In the genomic region with DNA sequence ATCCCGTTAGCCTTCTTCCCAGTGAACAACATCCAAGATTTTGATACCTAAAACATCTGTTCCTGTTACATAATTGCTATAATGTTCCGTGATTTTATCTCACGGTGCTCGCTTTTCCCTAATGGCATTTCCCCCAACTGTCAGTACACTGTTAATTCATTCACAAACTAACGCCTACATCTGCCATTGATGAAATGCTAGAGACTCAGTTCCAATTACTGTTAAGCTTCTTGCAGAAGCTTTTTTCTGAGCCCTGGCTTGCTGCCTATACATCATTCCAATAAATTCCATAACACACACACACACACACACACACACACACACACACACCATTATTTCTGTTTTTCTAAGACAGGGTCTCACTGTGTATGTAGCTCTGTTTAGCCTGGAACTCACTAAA, we compare ENCODE assay signal across 30 mouse cellular contexts. TPM values are rescaled to one million over a fixed set of nuclear protein-coding genes. Genes with fewer than 3 reads are reported as not detected.
DNase-seq lines count a peak whose midpoint lies in the region; ATAC-seq and TF ChIP-seq lines count a peak whose summit lies in the region.
"Had no signal": no experiment of that assay in that cellular context is flagged by ENCODE, and none has a peak within 500 bp of the region (broad histone marks: within the 10 kb centered on the region; RNA-seq: fewer than 3 reads in every experiment).

No protein-coding gene starts in this region.

- H3K9me3 ChIP-seq in midbrain, postnatal 0 days (ENCODE audit: low read length), result no peaks in the 10 kb centered on the region
- no peaks in the 10 kb centered on the region for H3K9me3 ChIP-seq in midbrain, embryonic 13.5 days
- no peaks in the 10 kb centered on the region for H3K9me3 ChIP-seq in embryonic facial prominence, embryonic 14.5 days (ENCODE audit: control insufficient read depth, low read length)
- H3K9me3 ChIP-seq: embryonic facial prominence, embryonic 12.5 days; heart, embryonic 12.5 days; intestine, embryonic 15.5 days; limb, embryonic 12.5 days; liver, embryonic 13.5 days; megakaryocyte, embryonic 14.5 days; neural tube, embryonic 12.5 days had no signal

- no peaks in the 10 kb centered on the region for H3K27me3 ChIP-seq in midbrain, postnatal 0 days (ENCODE audit: insufficient read depth, low read length)
- H3K27me3 ChIP-seq in midbrain, embryonic 13.5 days, result no peaks in the 10 kb centered on the region
- H3K27me3 ChIP-seq in embryonic facial prominence, embryonic 14.5 days (replicated peaks; ENCODE audit: control insufficient read depth, insufficient read depth, low read length), result no peaks in the 10 kb centered on the region
- H3K27me3 ChIP-seq: embryonic facial prominence, embryonic 12.5 days; heart, embryonic 12.5 days; intestine, embryonic 15.5 days; limb, embryonic 12.5 days; liver, embryonic 13.5 days; megakaryocyte, embryonic 14.5 days; neural tube, embryonic 12.5 days had no signal

- peak; percentile 4 for DNase-seq in layer of hippocampus, adult 9-11 months
- no peak for DNase-seq in layer of hippocampus, adult 9-10 months (ENCODE audit: low spot score)
- peak; percentile 4 for DNase-seq in midbrain, postnatal 0 days (ENCODE audit: low spot score)
- peak; percentile 80 for DNase-seq in embryonic facial prominence, embryonic 14.5 days (ENCODE audit: low spot score)
- peak; percentile 23 for DNase-seq in telencephalon, adult 2 months (ENCODE audit: low read depth, low spot score)
- no peak for DNase-seq in kidney, postnatal 36 days
- DNase-seq: adrenal gland, postnatal 14 days; cerebellum, adult 11 months; cerebellum, postnatal 10 days; gastrocnemius, postnatal 14 days; heart, adult 18-20 months; heart, postnatal 10 days; kidney, adult 9 months; layer of hippocampus, postnatal 36 days; liver, embryonic 13.5 days; lung, postnatal 14 days; midbrain, embryonic 14.5 days; thymus, adult 2 months; thymus, postnatal 4 days had no signal

- 68% methylated on average over 5 of the region's 5 CpGs for WGBS in midbrain, postnatal 0 days
- 75% methylated on average over 5 of the region's 5 CpGs for WGBS in midbrain, embryonic 13.5 days
- WGBS in embryonic facial prominence, embryonic 14.5 days, result 33% methylated on average over 5 of the region's 5 CpGs

- no peak for ATAC-seq in midbrain, postnatal 0 days (ENCODE audit: low FRiP score)
- ATAC-seq in midbrain, embryonic 13.5 days, result no peak
- ATAC-seq in embryonic facial prominence, embryonic 14.5 days (ENCODE audit: low read depth), result 0 out of 2 replicates have a peak, but pooled peaks have one; percentile 22
- ATAC-seq: forebrain, embryonic 16.5 days; hindbrain, embryonic 16.5 days; intestine, embryonic 15.5 days had no signal

- no peak overlapping the region for H3K4me2 ChIP-seq in midbrain, postnatal 0 days (ENCODE audit: low read depth, low read length, poor library complexity, severe bottlenecking)
- H3K4me2 ChIP-seq in midbrain, embryonic 13.5 days (replicated peaks), result no peak overlapping the region
- no peak overlapping the region for H3K4me2 ChIP-seq in embryonic facial prominence, embryonic 14.5 days (ENCODE audit: low read depth, low read length)
- H3K4me2 ChIP-seq: embryonic facial prominence, embryonic 12.5 days; heart, embryonic 12.5 days; intestine, embryonic 15.5 days; limb, embryonic 12.5 days; liver, embryonic 13.5 days; neural tube, embryonic 12.5 days had no signal

- no peak for TF ChIP-seq CTCF in midbrain, postnatal 0 days (IDR thresholded peaks at IDR 0.05)

- H3K9ac ChIP-seq in midbrain, postnatal 0 days (replicated peaks; ENCODE audit: low read length, poor library complexity, severe bottlenecking), result no peak overlapping the region
- H3K9ac ChIP-seq in midbrain, embryonic 13.5 days (replicated peaks), result no peak overlapping the region
- no peak overlapping the region for H3K9ac ChIP-seq in embryonic facial prominence, embryonic 14.5 days (ENCODE audit: low read depth, low read length)
- H3K9ac ChIP-seq: embryonic facial prominence, embryonic 12.5 days; heart, embryonic 12.5 days; intestine, embryonic 15.5 days; limb, embryonic 12.5 days; liver, embryonic 13.5 days; neural tube, embryonic 12.5 days had no signal

- no peak overlapping the region for H3K27ac ChIP-seq in midbrain, postnatal 0 days (ENCODE audit: low read depth, low read length)
- no peak overlapping the region for H3K27ac ChIP-seq in midbrain, embryonic 13.5 days
- no peak overlapping the region for H3K27ac ChIP-seq in embryonic facial prominence, embryonic 14.5 days (replicated peaks; ENCODE audit: low read depth, low read length)
- H3K27ac ChIP-seq: embryonic facial prominence, embryonic 12.5 days; hindbrain, embryonic 10.5 days; intestine, embryonic 15.5 days; limb, embryonic 12.5 days; liver, embryonic 13.5 days; neural tube, embryonic 12.5 days had no signal

- H3K4me1 ChIP-seq in midbrain, postnatal 0 days (ENCODE audit: insufficient read depth, low read length), result no peaks in the 10 kb centered on the region
- peaks cover under 1% of the 10 kb centered on the region; the same call in 1 of the 2 replicates for H3K4me1 ChIP-seq in midbrain, embryonic 13.5 days (replicated peaks)
- H3K4me1 ChIP-seq in embryonic facial prominence, embryonic 14.5 days (ENCODE audit: control insufficient read depth, insufficient read depth, low read length), result no peaks in the 10 kb centered on the region; the same call in 1 of the 2 replicates
- H3K4me1 ChIP-seq: embryonic facial prominence, embryonic 12.5 days; heart, embryonic 12.5 days; intestine, embryonic 15.5 days; limb, embryonic 12.5 days; neural tube, embryonic 12.5 days had no signal

- H3K36me3 ChIP-seq in midbrain, postnatal 0 days (ENCODE audit: insufficient read depth, low read length), result no peaks in the 10 kb centered on the region
- H3K36me3 ChIP-seq in midbrain, embryonic 13.5 days, result no peaks in the 10 kb centered on the region
- no peaks in the 10 kb centered on the region for H3K36me3 ChIP-seq in embryonic facial prominence, embryonic 14.5 days (ENCODE audit: control insufficient read depth, insufficient read depth, low read length)
- H3K36me3 ChIP-seq: embryonic facial prominence, embryonic 12.5 days; heart, embryonic 12.5 days; hindbrain, embryonic 10.5 days; intestine, embryonic 15.5 days; limb, embryonic 12.5 days; liver, embryonic 13.5 days; neural tube, embryonic 12.5 days had no signal

- H3K4me3 ChIP-seq in midbrain, postnatal 0 days (ENCODE audit: low read depth, low read length), result no peak overlapping the region
- H3K4me3 ChIP-seq in midbrain, embryonic 13.5 days (replicated peaks), result no peak overlapping the region
- H3K4me3 ChIP-seq in embryonic facial prominence, embryonic 14.5 days (ENCODE audit: low read depth, low read length), result no peak overlapping the region
- H3K4me3 ChIP-seq: embryonic facial prominence, embryonic 12.5 days; erythroblast, embryonic 14.5 days; heart, embryonic 12.5 days; hindbrain, embryonic 10.5 days; intestine, embryonic 15.5 days; limb, embryonic 12.5 days; liver, embryonic 13.5 days; megakaryocyte, embryonic 14.5 days; neural tube, embryonic 12.5 days had no signal

RNA-seq across cellular contexts. Expression of gene Chd1, which starts 31.9 kb away (rescaled TPM):
- total RNA-seq in midbrain, postnatal 0 days (2014; rRNA removed), result 12.3 and 12.9 TPM in 2 replicates
- polyA plus RNA-seq in midbrain, postnatal 0 days (2015; fragmentation: Nextera tagmentation; extraction: Ambion mirVana), result 10.4 and 13.1 TPM in 2 replicates
- 21.2 and 26.0 TPM in 2 replicates for polyA plus RNA-seq in midbrain, embryonic 13.5 days (2015; fragmentation: Nextera tagmentation; extraction: Ambion mirVana)
- polyA plus RNA-seq in embryonic facial prominence, embryonic 14.5 days (2014; fragmentation: Nextera tagmentation; extraction: Ambion mirVana), result 26.3 and 27.7 TPM in 2 replicates

Comparison
In these comparisons a context has a peak if more than half of its experiments do, and no peak if none do; other contexts are left out.
1. DNase-seq: peak in layer of hippocampus, adult 9-11 months (single experiment), midbrain, postnatal 0 days (single experiment), embryonic facial prominence, embryonic 14.5 days (single experiment) and telencephalon, adult 2 months (single experiment); none in layer of hippocampus, adult 9-10 months (single experiment) and kidney, postnatal 36 days (0 of 2).